Mouse (Mus musculus) regulatory T cell (primary cell): ENCODE data around the gene Tlcd2.

Experiments
- in situ Hi-C: fragments of 300-600 bp; cut with MboI, MseI; formaldehyde crosslinking; loops from one replicate; pipeline ENCODE4 v1.15.1; 2025; ENCODE audit warnings: high pct_unique_total_duplicates

The Tlcd2 gene

DNA sequence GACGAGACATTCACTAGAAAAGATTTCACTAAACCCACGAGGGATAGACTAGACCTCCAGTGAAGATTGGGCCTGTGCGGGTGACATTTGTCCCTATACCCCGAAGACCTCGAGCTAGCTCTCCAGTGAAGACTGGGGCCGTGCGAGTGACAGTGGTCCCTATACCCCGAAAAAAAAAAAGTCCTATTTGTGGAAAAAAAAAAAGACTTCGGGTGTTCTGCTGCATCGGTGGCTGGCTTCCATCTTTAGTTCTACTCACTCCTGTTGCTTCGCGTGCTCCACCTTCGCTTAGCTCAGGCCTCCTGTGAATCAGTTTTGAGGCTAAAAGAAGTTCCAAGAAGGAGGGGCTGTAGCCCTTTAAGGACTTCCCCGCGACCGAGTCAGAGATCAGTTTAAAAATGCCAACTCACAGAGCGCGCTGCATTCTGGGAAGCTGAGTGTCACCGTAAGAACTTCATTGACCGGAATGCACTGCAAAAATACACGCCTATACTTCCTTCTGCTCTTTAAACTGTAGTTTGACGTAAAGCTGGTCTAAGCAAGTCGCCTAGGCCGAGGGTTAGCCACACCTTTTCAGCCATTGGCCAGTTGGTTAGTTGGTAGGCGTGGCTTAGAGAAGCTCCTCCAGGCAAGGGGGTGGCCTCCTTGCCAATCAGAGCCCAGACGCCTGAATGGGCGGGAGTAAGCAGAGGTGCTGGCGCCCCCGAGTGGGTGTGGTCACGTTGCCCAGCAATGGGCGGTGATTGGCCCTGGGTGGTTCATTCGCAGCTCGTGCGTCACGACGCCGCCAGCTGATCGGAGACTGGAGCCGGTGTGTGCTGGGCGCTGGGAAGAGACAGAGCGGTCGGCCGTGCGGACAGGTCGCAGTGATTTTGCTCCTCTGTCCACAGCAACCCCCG is at the start of gene Tlcd2:
Gene Tlcd2 (plus strand): TSS at position 872 of the 899 bp plus-strand sequence.
- in situ Hi-C loops: no loop called here

DNA sequence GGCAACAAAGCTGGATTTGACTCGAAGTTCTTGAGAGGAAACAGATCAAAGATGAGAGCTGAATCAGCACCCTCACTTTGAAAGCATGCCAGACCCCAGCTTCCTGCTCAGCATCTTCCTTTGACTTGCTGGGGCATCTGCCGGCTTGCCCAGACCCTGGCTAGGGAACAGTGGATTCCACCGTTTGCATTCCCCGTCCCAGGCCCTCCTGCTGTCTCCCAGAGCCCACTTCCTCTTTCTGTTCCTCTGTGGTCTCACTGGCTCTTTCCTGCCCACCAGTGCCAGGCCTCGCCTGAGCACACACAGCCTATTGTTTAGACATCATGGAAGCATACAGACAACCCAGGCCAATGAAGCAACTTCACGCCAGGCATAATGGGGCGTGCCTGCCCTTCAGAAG is 46.4 kb upstream of the Tlcd2 start:
- in situ Hi-C loops: no loop called here

DNA sequence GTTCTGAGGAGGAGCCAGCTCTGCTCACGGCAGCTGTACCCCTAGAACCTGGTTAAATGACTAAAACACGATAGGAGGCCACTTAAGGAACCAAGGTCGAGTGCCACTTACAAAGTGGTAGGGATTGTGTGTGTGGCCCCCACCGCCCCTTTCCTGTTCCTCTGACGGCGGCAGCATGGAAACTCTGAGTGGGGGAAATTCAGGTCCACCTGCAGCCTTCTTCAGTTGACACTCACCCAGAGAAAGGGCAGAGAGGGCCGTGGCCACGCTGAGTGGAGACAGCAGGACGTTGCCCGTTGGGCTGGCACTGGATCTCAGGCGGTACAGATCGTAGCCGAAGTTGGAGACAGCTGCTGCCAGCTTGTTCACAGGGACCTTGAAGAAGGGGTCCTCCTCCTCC is 45.5 kb upstream of the Tlcd2 start:
- in situ Hi-C loops: no loop called here

DNA sequence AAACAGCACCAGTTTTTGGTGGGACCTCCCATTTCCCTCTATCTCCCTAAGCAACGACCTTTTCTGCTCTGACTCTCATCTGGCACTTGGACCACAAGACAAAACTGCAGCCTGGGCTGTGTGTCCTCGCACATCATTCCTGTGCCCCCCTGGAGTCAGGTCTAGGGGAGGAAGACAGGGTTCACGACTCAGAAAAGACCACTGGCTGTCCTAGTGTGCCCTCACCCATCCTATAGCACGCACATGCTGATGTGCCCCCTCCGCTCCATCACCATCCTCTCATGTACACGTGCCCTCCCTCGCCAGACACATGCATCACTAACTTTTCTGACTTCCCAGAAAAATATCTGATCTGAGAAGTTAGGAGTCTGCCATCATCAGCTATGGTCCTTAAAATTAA is 41.5 kb upstream of the Tlcd2 start:
- in situ Hi-C loops: no loop called here

DNA sequence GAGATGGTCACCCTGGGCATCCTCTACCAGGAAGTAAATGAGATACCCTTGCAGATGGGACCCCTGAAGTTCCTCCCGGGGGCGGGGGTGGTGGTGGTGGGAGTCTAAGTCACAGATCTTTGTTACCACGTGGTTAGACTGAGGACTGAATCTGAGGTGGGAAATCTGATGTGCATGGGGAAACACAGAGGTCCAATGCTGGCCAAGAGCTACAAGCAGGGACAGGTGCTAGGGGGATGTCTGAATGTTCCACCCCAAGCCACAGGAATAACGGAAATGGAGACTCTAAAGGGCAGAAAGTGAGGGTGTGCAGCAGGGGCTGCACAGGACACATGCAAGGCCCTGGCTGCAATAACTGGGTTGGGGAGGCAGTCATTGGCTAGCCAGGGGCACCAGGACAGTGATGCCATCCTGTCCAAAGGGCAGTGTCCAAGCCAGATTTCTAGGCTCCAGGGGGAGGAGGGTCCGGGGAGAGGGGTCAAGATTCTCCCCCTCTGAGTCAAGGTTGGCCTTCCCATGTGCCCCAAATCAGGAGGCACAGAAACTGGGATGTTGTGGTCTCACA is 40.6 kb upstream of the Tlcd2 start:
- in situ Hi-C loops: no loop called here

DNA sequence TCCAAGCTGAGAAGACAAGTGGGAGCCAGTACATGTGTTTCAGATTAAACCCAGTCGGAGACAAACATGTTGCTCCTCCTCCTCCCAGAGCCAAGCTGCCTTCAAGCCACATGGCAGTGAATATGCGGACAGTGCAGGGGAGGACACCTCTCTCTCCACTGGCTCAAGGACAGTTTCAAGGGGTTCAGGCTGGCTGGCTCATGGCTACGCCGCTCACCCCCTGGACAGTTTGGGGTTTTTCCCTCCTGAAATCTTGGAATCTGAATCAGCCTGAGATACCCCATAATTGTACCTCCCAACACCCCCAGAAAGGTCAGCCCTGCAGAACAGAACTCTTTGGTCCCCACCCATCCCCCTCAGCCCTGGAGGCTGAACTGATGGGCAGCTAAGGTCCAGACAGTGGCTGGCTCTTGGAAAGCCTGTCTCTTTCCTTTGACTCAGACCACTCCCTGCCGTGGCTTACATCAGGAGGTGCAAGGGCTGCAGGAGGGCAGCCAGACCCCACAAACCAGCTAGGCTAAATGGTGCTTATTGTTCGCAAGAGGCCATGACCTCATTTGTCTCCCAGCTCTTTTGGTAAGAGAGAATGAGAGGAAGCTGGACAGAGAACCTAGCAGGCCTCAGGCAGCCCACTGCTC is 40.0 kb upstream of the Tlcd2 start:
- in situ Hi-C loops: no loop called here

DNA sequence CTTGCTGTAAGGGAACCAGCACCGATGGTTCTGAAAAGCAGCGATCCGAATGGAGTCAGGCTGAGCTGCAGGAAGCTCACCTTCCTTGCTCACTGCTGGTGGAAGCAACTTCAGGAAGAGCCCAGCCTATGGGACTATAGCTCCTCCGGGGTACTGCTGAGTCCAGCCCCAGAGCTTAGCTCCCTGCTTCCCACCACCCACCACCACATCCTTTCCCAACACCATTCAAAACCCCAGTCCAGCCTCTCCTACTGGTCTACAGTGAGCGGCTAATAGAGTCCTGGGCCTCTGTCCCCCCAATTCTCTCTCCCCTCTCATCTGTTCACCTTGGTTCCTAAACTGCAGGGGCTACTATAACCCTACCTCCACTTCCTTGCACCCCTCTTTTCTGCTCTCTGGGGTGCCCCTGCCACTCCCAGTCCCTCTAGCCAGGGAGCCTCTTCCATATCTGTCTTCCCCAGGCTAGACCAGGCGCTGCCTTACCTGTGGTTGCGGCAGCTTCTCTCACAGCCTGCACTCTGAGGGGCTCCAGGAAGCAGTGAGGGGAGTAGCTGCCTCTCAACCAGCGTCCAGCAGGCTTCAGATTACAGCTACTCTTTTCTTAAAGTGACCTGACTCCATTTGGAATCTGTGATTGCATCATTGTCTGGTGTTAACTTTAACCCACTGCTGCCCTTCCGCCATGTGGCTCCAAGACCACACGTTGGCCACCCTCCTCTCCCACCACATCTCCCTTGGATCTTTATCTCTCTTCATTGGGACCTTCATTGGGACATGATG is 39.3 kb upstream of the Tlcd2 start, which contains the start of gene Serpinf1:
Gene Serpinf1 (minus strand): TSS at position 689 of the 780 bp plus-strand sequence.
- in situ Hi-C loops: no loop called here

DNA sequence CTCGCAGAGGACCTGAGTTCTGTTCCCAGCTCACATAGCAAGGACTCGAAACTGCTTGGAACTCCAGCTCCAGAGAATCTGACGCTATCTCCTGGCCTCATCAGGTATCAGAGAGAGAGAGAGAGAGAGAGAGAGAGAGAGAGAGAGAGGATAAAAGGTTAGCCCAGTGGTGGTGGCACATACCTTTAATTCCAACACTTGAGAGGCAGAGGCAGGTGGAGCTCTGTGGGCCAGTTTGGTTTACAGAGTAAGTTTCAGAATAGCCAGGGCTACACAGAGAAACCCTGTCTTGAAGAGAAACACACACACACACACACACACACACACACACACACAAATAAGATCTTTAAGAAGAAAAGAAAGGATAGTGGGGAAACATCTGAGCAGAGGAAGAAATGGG is 38.4 kb upstream of the Tlcd2 start:
- in situ Hi-C loops: no loop called here

DNA sequence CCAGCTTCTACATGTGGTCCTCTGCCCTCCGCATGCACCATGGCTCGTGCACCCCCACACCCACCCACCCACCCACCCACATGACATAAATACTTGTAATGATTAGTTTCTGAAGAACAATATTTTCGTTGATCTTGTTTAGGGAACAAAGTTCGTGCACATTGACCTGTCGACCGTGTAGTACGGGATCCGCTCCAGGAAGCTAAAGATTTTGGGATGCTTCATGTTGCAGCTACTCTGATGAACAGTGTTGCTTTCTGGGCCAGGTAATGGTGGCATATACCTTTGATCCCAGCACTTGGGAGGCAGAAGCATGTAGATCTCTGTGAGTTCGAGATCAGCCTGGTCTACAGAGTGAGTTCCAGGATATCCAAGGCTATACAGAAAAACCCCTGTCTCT is 37.5 kb upstream of the Tlcd2 start:
- in situ Hi-C loops: no loop called here

DNA sequence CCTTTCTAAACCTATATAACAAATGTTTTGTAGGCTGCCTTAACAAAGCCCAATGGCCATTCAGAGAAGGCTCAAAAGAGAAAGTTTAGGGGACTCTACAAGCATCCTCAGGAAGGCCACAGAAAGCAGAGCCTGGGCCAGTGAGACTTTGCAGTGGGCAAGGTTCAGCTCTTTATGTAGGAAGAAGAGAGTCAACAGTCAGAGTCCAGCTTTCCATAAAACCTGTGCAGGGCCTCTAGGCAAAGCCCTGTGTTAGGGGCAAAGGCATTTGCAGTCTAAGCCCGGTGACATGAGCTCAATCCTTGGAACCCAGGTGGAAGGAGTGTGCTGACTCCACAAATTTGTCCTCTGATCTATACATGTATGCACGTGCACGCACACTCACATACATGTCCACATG is 37.1 kb upstream of the Tlcd2 start:
- in situ Hi-C loops: no loop called here

DNA sequence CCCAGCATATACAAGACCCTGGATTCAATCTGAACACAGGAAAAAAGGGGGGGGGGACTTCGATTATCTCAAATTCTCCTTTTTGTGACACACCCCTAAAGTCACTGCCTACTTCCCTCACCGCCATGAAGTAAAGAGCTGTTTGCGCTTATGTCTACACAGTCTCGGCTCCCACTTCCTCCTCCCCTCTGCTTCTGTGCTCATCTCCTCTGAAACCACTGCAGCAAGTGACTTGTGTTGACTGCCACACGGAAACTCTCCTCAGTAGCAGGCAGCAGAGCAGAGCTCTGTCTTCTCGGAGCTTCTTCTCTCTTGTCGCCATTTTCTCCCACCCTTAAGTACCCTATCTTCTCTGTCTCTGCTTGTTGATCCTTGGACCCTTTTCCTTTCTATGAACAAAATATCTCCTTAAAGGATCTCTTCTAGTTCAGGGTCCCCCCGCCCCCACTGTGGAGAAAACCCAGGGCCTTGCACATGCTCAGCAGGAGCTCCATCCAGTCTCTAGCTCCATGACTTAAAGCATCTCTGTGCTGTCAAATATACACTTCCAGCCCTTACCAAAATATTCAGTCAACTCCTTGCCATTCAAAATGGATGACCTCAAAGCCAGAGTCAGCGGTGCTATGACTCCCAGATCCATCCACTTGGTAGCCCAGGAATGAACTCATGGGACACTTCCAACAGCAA is 32.4 kb upstream of the Tlcd2 start:
- in situ Hi-C loops: no loop called here

DNA sequence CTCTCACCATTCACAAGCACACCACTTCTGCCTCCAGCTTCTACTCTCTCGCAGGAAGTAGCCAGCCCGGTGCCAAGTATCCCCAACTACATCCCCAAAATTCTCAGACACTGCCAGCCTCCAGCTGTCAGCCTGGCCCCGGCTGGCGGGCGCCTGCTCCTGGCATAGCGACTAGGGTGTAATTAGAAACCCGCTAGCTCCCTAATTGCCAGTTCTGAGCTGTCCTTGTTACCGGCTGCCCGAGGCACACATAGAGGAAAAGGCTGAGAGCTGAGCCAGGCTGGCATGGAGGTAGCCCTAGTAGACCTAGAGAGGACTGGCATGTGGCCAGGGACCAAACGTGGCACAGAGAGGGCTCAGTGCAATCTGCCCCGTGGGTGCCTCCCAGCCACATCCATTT is 30.2 kb upstream of the Tlcd2 start:
- in situ Hi-C loops: no loop called here

DNA sequence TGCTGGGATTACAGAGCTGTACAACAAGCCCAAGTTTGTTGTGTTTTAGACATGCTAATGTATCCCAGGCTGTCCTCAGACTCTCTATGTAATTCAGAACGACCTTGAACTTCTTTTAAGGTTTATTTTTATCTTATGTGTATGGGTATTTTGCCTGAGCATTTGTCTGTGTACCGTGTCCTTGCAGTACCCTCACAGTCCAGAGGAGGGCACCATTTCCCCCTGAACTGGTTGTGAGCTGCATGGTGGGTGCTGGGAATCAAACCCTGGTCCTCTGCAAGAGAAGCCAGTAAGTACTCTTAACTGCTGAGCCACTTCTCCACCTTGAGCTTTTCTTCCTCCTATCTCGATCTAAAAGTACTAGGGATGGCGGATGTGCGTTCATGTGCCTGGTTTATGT is 27.4 kb upstream of the Tlcd2 start:
- in situ Hi-C loops: no loop called here

DNA sequence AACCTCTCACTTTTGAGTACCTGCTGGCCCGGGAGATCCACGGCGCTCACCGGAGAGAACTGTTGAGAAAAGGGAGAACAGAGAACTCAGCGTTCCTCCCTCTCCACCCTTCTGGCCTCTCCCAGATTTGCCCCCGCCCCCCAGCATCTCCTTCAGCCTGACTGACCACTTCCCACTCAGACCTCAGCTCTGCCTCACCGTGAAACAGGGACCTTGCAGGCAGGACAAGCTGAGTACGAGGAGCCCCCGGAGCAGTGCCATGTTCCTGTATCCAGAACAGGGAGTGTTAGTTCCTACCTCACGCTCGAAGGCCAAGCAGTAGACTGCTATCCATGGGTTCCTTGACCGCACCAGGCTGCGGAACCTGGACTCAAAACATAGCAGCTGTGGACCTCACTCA is 23.3 kb upstream of the Tlcd2 start:
- in situ Hi-C loops: no loop called here

DNA sequence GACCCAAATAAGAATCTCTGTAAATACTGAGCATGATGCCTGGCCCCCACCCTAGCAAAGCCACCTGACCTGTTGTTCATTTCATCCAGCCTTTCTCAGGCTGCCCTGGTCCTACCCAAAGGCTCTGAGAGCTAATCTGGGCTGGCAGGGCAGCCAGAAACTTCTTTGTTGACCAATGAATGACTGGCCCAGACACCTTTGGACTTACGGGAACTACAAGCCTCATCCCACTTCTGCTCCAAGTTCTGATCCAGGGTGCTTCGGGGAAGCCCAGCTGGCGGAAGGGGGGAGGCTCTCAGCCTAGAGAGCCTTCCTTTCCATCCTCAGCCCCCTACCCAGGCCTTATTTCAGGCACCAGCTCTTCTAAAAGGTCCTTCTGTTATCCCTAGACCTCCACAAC is 22.7 kb upstream of the Tlcd2 start:
- in situ Hi-C loops: no loop called here

DNA sequence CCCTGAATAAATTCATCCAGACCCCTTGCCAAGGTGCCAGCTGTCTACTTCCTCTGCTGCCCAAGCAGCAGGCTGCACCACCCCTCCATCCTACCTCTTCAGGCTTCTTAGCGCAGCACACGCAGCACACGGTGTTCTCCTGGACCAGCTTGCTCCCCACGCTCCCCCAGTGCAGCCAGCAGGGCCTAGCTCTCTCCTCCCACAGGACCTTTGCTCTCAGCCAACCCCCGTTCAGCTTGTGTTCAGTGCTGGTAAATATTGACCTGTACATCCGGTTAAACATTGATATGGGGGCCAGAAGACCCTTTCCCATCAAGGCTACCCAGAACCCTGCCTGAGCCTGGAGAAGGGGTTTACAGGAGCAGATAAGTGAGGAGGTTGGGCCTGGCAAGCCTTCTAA is 22.2 kb upstream of the Tlcd2 start, which contains the start of gene Serpinf2:
Gene Serpinf2 (minus strand): TSS at position 229 of the 400 bp plus-strand sequence.
- in situ Hi-C loops: no loop called here

DNA sequence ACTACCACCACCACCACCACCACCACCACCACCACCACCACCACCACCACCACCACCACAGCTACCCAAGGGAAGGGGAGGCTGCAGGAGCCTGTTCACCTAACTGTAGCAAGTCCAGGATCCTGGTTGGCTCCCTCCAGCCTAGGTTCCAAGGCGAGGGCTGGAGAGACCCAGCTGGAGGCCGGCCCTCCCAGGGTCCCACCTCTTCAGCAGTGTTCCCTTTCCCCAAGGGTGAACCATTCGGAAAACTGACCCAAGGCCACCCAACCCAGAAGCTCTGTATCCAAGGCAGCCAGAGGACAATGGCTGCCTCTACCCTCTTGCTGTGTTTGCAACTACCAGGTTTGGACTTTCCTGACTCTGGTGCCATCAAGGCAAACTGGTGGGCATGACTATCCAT is 21.6 kb upstream of the Tlcd2 start:
- in situ Hi-C loops: no loop called here

DNA sequence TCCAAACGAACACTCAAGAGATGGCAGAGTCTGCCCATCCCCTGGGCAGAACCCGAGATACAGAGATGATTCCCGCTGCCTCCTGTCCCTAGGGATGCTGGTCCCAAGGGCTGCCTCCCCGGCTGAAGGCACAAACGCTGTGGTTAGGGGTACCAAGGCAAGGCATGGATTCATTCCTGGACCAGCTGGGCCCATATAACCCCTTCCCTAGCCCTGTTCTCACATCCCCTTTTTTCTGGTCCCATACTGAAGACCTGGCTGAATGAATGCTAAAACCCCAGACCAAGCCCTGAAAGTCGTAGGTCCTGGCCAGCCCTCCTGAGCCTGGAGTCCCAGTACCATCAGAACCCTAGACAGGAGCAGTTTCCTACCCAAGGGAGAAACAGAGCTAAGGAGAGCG is 20.5 kb upstream of the Tlcd2 start:
- in situ Hi-C loops: no loop called here

DNA sequence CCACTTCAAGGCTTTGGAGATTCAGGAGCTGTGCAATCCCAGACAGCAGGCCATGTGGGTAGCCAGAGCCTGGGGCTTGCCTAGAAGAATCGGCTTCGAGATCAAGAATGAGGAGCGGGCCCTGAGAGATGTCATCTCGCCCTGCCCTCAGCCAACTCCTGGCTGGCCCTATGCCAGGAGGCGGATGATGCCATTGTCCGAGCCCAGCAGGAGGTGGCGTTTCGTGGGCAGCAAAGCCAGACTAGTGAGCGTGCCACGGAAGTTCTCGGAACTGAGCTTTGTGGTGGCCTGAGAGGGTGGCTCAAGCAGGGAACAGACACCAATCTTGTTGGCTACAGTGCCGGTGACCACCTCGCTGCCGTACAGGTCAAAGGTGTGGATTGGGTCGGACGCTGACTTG is 19.9 kb upstream of the Tlcd2 start:
- in situ Hi-C loops: no loop called here

DNA sequence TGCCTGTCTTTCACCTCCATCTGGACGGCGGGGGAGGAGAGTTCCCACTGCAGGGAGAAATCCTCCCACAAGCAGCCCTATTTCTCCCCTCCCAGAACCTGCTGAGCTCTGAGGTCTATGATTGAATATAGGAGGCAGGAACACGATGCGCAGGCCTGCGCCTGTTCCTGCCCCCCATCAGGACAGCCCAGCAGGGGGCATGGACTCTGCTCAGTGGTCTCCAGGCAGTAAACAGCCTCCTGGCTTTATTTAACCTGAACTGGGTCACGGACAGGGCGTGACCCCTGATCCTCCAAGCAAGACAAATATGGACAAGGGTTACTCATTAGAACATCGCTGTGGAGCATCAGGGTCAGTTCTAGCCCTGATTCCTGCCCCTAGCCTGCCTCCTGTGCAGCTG is 17.8 kb upstream of the Tlcd2 start:
- in situ Hi-C loops: no loop called here

DNA sequence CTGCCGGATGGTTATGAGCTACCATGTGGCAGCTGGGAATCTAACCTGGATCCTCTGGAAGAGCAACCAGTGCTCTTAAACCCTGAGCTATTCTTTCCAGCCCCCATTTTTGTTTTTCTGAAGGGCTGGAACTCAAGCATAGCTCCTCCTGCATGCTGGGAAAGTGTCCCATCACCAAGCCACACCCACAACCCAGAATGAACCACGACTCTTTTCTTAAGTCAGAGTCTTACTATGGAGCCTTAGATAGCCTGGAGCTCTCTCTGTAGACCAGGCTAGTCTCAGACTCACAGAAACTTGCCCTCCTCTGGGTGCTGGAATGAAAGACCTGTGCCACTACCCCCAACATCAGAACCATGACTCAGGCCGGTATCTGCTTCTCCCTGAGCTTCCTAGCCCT is 12.9 kb upstream of the Tlcd2 start:
- in situ Hi-C loops: no loop called here
